Mouse (Mus musculus) embryo, embryonic 11.5 days (tissue): ENCODE results near the gene Sebox.
A peak's percentile ranks its signal among the peaks of the same experiment; 100 is the strongest.

Experiments used
- DNase-seq: peaks from one replicate; pipeline ENCODE4 v3.0.0-alpha.2; 2012; ENCODE audit warnings: low read depth, low spot score

The Sebox gene

DNA sequence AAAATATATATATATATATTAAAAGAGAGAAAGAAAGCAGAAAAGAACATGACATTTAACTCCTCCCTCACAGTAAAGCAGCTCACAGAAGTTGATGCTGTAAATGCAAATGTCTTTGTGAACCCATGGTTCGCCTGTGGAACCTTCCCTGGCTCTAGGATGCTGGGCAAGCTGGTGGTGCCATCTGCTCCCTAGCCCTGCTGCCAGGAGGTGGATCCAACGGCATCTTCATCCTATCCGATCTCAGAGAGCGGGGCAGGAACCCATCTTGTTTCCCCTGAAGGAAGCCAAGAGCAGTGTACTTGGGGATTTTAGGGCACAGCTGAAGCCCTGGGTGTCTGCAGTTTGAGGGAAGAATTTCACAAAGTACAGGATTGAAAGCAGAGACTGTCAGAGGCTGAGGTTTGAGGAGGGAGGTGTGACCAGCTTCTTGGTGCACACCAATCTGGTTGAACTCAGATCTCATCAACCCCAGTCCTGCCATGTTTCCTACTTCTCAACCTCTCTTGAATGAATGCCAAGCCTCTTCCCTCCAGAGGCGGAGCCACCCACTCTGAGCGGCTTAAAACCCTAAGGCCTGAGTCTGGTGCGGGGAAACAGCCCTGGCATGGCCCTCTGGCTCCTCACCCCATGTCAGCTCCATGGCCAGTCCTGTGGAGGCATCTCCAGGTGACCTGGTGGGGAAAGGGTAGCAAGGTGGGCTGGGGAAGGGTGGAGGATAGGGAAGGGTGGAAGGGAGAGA is at the start of gene Sebox:
Gene Sebox (plus strand): TSS at position 539 of the 742 bp plus-strand sequence.
- no peak for DNase-seq

DNA sequence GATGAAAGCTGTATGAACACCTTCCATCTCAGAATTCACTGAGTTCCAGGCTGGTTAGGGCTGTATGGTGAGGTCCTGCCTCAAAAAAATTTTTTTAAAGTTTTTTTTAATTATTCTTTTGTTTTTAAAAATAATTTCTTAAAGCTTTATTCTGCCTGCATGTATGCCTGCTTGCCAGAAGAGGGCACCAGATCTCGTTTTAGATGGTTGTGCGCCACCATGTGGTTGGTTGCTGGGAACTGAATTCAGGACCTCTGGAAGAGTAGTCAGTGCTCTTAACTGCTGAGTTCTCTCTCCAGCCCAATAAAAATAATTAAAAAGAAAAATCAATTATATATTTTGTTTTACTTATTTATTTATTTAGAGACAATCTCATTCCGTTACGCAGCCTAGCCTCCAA is 49.6 kb upstream of the Sebox start:
- DNase-seq, result peak; percentile 46

DNA sequence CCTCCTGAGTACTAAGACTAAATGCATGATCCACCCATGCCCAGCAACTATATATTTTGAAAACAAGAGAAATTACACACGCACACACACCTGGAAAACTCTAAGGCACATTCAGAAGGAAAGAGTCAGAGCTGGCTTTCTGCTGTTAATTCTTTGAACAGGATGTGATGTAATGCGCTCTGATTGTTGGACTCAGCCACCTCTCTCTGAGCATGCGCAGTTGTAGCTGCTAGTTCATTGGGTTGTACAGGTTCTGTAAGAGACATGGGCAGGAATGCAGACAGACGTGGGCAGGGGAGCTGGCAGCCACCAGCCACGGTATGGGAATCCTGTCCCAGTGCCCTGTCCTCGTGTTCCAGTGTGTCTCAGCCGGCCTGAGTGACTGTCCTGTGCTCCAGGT is 49.0 kb upstream of the Sebox start:
- DNase-seq, result no peak

- DNase-seq, result no peak
Observed at GRCm38 (mm10) chr11:78455308-78455707, 47.9 kb upstream of the Sebox start.

DNA sequence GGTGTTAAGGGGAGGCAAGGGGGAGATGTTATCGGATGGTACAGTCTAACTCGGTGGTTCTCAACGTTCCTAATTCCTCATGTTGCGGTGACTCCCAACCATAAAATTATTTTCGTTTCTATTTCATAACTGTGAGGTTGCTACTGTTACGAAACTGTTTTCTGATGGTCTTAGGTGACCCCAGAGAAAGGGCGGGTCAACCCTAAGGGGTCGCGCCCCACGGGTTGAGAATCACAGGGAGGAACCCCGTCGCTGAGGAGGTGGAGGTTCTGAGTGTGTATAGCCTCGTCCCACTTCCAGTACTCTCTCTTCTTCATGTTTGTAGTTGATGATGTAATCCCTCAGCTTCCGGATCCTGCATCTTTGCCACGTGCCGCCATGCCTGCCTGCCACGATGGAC is 44.5 kb upstream of the Sebox start:
- no peak for DNase-seq

DNA sequence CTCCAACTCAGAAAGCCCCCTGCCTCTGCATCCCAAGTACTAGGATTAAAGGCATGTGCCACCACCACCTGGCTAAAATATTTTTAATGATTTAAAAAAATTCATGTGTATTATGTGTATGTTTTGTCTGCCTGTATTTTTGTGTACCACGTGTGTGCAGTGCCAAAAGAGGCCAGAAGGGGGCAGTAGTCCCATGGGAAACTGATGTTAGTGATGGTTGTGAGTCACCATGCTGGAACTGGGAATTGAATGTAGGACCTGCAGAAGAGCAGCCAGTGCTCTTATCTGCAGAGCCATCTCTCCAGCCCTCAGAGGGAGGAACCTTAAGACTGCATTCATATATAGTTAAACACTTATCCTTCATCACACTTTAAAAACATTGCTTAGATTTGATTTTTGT is 41.4 kb upstream of the Sebox start:
- no peak for DNase-seq

- no peak for DNase-seq
Observed at GRCm38 (mm10) chr11:78462669-78463068, 40.6 kb upstream of the Sebox start.

GRCm38 (mm10) chr11:78463286-78464036 is 39.8 kb upstream of the Sebox start:
- DNase-seq, result no peak

DNA sequence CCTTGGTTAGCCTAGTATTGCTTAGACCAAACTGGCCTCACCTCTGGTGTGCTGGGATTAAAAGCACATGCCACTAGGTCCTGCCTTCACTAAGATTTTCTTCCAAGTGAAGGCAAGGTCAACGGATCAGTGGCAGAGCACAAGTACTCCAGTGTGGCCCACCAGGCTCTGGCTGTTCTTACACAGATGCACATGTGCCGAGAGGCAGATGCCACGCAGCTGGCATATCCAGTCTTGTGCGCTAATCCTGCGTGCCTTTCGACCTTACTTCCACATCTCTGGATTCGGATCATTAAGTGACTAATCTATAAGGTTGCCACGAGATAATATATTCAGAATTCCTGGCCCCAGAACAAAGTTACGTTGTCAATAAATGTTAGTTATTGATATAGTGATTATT is 38.1 kb upstream of the Sebox start:
- DNase-seq, result no peak

DNA sequence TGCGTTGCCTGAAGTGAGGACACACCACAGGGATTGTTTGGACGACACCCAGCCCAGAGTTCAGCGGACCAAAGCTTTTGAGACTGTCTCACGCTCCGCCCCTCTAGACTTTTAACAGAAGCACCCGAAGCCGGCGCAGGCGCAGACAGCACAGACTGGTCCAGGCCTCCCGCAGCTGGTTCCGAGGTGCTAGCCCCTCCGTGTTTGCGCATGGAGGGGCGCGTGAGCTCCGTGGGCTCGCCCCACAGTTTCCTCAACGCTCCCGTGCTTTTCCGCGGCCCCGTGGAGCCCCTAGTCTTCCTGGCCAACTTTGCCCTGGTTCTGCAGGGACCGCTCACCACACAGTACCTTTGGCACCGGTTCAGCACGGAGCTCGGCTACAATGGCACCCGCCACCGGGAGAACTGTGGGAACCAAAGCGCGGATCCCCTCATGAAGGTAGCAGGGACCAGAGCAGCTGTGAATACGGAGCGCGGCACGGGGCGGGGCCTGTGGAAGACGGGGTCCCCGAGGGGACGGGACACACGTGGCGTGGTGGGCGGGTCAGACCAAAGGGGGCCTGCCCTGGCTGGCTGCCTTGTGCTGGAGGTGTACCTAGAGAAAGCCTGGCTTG is 37.6 kb upstream of the Sebox start, which contains the start of gene Slc46a1:
Gene Slc46a1 (plus strand): TSS at position 130 of the 613 bp plus-strand sequence.
- peak; percentile 75 for DNase-seq

GRCm38 (mm10) chr11:78466242-78466912 is 36.9 kb upstream of the Sebox start:
- DNase-seq, result no peak

- no peak for DNase-seq
Observed at GRCm38 (mm10) chr11:78467515-78467914, 35.7 kb upstream of the Sebox start.

- DNase-seq, result no peak
Observed at GRCm38 (mm10) chr11:78467932-78468331, 35.3 kb upstream of the Sebox start.

DNA sequence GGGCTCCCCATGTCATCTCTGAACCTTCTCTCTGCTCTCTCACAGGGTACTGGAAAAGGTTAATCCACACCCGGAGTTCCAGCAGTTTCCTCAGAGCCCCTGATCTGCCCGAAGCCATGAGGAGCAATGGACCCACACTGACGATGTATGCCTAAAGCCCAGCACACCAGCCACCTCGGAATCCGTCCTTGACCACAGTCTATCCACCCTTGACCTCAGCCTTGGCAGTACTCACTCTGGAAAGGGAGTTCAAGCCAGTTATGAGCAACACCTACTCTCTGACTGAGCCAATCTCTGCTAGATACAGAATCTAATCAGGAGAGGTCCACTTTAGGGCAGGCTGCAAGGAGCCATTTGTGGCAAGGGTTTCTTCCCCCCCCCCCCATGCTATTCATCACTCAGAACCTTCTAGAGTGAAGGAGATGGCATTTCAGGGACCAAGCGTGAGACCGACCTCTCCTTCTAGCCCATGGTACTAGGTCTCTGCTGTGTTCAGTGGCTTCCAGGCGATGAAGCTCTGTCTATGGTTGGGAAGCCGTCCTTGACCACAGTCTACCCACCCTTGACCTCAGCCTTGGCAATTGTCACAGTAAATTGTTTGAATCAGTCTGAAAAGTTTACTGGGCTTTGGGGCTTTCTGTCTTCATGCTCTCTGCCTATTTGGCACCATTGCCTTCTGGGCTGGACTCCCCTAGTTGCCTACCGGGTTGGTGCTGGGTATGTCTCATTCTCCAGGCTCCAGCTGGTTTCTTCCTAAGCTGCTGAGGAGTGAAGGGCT is 31.7 kb upstream of the Sebox start:
- DNase-seq, result no peak

GRCm38 (mm10) chr11:78475289-78475688 is 28.0 kb upstream of the Sebox start:
- DNase-seq, result no peak

GRCm38 (mm10) chr11:78483639-78484038 is 19.6 kb upstream of the Sebox start:
- DNase-seq, result no peak

DNA sequence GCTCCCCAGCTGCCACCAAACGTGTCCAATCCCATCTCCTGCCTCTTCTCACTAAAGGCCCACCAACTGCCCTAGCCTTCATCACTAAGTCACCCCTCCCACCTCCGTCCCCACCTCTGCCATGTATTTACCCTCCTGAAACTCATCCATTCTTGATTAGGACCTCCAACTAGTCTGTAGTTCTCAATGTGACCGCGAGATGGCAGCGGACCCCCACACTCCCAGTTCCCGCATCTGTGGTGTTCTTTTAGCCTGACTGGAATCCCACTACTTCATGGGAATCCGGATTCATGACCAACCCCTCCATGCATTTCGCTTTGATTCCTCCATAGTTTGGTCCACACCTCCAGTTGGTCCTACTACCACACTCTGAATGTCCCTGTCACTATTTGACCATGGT is 15.1 kb upstream of the Sebox start:
- no peak for DNase-seq

GRCm38 (mm10) chr11:78490781-78491241 is 12.4 kb upstream of the Sebox start:
- DNase-seq, result no peak

- DNase-seq, result no peak
Observed at GRCm38 (mm10) chr11:78495904-78496303, 7.3 kb upstream of the Sebox start.

DNA sequence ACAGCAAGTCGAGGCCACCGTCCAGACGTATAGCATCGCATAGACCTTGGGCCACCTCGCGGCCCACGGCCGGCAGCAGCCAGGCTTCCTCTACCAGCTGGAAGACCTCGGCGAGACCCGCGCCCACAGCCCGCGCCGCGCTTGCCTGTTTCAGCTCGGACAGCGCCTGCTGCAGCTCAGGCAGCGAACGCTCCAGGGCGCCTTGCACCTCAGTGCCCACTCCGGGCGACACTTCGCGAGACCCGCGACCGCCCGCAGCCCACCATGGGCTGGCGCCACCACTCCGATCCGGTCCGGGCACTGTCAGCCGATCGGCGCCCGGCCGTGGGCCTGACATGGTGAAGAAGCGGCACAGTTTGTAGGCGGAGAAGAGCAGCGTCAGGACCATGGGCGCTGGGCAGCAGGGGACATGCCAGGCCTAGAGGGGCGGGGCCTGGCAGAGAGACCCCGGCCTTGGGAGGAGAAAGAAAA is 6.1 kb upstream of the Sebox start:
- no peak for DNase-seq
